ENCODE assay signal across 8 mouse cellular contexts in genomic region chr6:31399566-31399965, GRCm38 (mm10). TPM values are rescaled to one million over a fixed set of nuclear protein-coding genes. Genes with fewer than 3 reads are reported as not detected.
DNase-seq lines count a peak whose midpoint lies in the region; ATAC-seq and TF ChIP-seq lines count a peak whose summit lies in the region.

No protein-coding gene starts in this region.

- no peaks in the 10 kb centered on the region for H3K36me3 ChIP-seq in heart, postnatal 0 days (replicated peaks; ENCODE audit: control insufficient read depth, insufficient read depth, low read length)
- H3K36me3 ChIP-seq in limb, embryonic 10.5 days = no peaks in the 10 kb centered on the region
- H3K36me3 ChIP-seq in midbrain, embryonic 11.5 days (ENCODE audit: control insufficient read depth, insufficient read depth, low read length) = no peaks in the 10 kb centered on the region

- no peak for TF ChIP-seq CTCF in heart, postnatal 0 days (IDR thresholded peaks at IDR 0.05; ENCODE audit: low read depth)

- H3K4me3 ChIP-seq in heart, postnatal 0 days (ENCODE audit: low read depth, low read length) = peak overlapping the region; percentile 98
- peak overlapping the region; percentile 100 for H3K4me3 ChIP-seq in limb, embryonic 10.5 days
- peak overlapping the region; percentile 99 for H3K4me3 ChIP-seq in midbrain, embryonic 11.5 days (ENCODE audit: low read depth, low read length)

- ATAC-seq in heart, postnatal 0 days (ENCODE audit: insufficient read depth, low read depth) = 0 out of 2 replicates have a peak, but pooled peaks have one; percentile 5
- ATAC-seq in midbrain, embryonic 11.5 days (ENCODE audit: low FRiP score) = no peak

- H3K4me2 ChIP-seq in heart, postnatal 0 days (ENCODE audit: low read depth, low read length) = peak overlapping the region; percentile 95
- H3K4me2 ChIP-seq in midbrain, embryonic 11.5 days = peak overlapping the region; percentile 56

- no peaks in the 10 kb centered on the region for H3K9me3 ChIP-seq in heart, postnatal 0 days (replicated peaks; ENCODE audit: control insufficient read depth, low read length)
- no peaks in the 10 kb centered on the region for H3K9me3 ChIP-seq in limb, embryonic 10.5 days (replicated peaks)
- H3K9me3 ChIP-seq in midbrain, embryonic 11.5 days (ENCODE audit: control insufficient read depth, low read length) = no peaks in the 10 kb centered on the region

- no peaks in the 10 kb centered on the region for H3K27me3 ChIP-seq in heart, postnatal 0 days (ENCODE audit: control insufficient read depth, insufficient read depth, low read length)
- no peaks in the 10 kb centered on the region for H3K27me3 ChIP-seq in limb, embryonic 10.5 days (ENCODE audit: low read depth, poor library complexity, severe bottlenecking)
- H3K27me3 ChIP-seq in midbrain, embryonic 11.5 days (ENCODE audit: control insufficient read depth, insufficient read depth, low read length) = no peaks in the 10 kb centered on the region

- H3K9ac ChIP-seq in heart, postnatal 0 days (replicated peaks; ENCODE audit: low read depth, low read length) = peak overlapping the region; percentile 97
- peak overlapping the region; percentile 99 for H3K9ac ChIP-seq in midbrain, embryonic 11.5 days (ENCODE audit: low read length)

- H3K27ac ChIP-seq in heart, postnatal 0 days (ENCODE audit: low read depth) = peak overlapping the region; percentile 96
- H3K27ac ChIP-seq in limb, embryonic 10.5 days = peak overlapping the region; percentile 99
- no peak overlapping the region for H3K27ac ChIP-seq in midbrain, embryonic 11.5 days (ENCODE audit: low read depth, low read length)

- TF ChIP-seq EP300 in heart, postnatal 0 days (IDR thresholded peaks at IDR 0.05; ENCODE audit: low read depth) = no peak

- H3K4me1 ChIP-seq in heart, postnatal 0 days (ENCODE audit: control insufficient read depth, insufficient read depth) = peaks cover 33% of the 10 kb centered on the region
- H3K4me1 ChIP-seq in limb, embryonic 10.5 days = peaks cover 24% of the 10 kb centered on the region
- peaks cover 16% of the 10 kb centered on the region for H3K4me1 ChIP-seq in midbrain, embryonic 11.5 days (ENCODE audit: control insufficient read depth, insufficient read depth, low read length)

- under 1% methylated on average over 13 of the region's 13 CpGs for WGBS in heart, postnatal 0 days
- 3% methylated on average over 13 of the region's 13 CpGs for WGBS in limb, embryonic 10.5 days
- 2% methylated on average over 13 of the region's 13 CpGs for WGBS in midbrain, embryonic 11.5 days

- DNase-seq in urinary bladder, postnatal 25 days (ENCODE audit: low spot score) = peak; percentile 19
- DNase-seq in urinary bladder, adult 2 months (ENCODE audit: low spot score) = no peak
- DNase-seq in embryo, embryonic 10.5 days (ENCODE audit: low spot score) = peak; percentile 69
- DNase-seq in heart, postnatal 0 days (ENCODE audit: low spot score) = no peak
- peak; percentile 46 for DNase-seq in limb, embryonic 10.5 days (ENCODE audit: low spot score)
- peak; percentile 93 for DNase-seq in midbrain, embryonic 11.5 days (ENCODE audit: low spot score, missing footprints)
- DNase-seq in testis, postnatal 10 days (ENCODE audit: low spot score) = peak; percentile 62
- no peak for DNase-seq in left cerebral cortex, adult 8-10 months (ENCODE audit: low spot score in 2 of 2)

RNA-seq across cellular contexts. Expression of gene Mkln1, which starts 1.0 kb away (rescaled TPM):
- 84.9 and 100.0 TPM in 2 replicates for polyA plus RNA-seq in urinary bladder, adult 2 months (2012; rRNA removed)
- 79.9 and 113 TPM in 2 replicates for total RNA-seq in heart, postnatal 0 days (2014; rRNA removed; ENCODE audit: low replicate concordance)
- 203 and 217 TPM in 2 replicates for polyA plus RNA-seq in heart, postnatal 0 days (2015; fragmentation: Nextera tagmentation; extraction: Ambion mirVana)
- 196 and 210 TPM in 2 replicates for polyA plus RNA-seq in limb, embryonic 10.5 days (2016; fragmentation: Nextera tagmentation; extraction: Ambion mirVana)
- 217 and 249 TPM in 2 replicates for polyA plus RNA-seq in midbrain, embryonic 11.5 days (2014; fragmentation: Nextera tagmentation; extraction: Ambion mirVana)
- total RNA-seq in left cerebral cortex, adult 8-10 months (2022) = 100 to 1,000 TPM; 153 to 177 (median 175) TPM

Comparison
In these comparisons a context has a peak if more than half of its experiments do, and no peak if none do; other contexts are left out.
1. DNase-seq: peak in urinary bladder, postnatal 25 days (single experiment), embryo, embryonic 10.5 days (single experiment), limb, embryonic 10.5 days (single experiment), midbrain, embryonic 11.5 days (single experiment) and testis, postnatal 10 days (single experiment); none in urinary bladder, adult 2 months (single experiment), heart, postnatal 0 days (single experiment) and left cerebral cortex, adult 8-10 months (0 of 2).
2. Peak in every context shown above with its lines, with median percentiles within 50 percentile points of each other: H3K4me3 ChIP-seq.